Mouse (Mus musculus): ENCODE measurements at regions not wholly inside any gene's neighbourhood (a gene's known extent, or its start where the extent isn't known, plus 50 kb on each side); places are given as distances from the start of the nearest gene placed in this dataset.

- no peak for TF ChIP-seq RCOR1 (IDR thresholded peaks at IDR 0.05; ENCODE audit: low read depth, low read length)
- TF ChIP-seq POLR2A (IDR thresholded peaks at IDR 0.05; ENCODE audit: control insufficient read depth in 1 of 2, insufficient read depth in 1 of 2, low read depth in 1 of 2, low read length in 2 of 2, poor library complexity in 1 of 2) = no peak
- TF ChIP-seq EP300 (IDR thresholded peaks at IDR 0.05; ENCODE audit: low read depth in 1 of 2, low read length in 2 of 2) = no peak
- no peak for TF ChIP-seq CTCF (IDR thresholded peaks at IDR 0.05 in 2 of 3, conservative IDR thresholded peaks at IDR 0.05 in 1 of 3; ENCODE audit: control insufficient read depth in 1 of 3, insufficient read depth in 1 of 3, low read depth in 2 of 3, low read length in 3 of 3, poor library complexity in 1 of 3, severe bottlenecking in 1 of 3)
- TF ChIP-seq E2F4 (IDR thresholded peaks at IDR 0.05; ENCODE audit: borderline replicate concordance, low read depth, low read length) = no peak
- TF ChIP-seq ZC3H11A (IDR thresholded peaks at IDR 0.05; ENCODE audit: low read depth, low read length) = no peak
These were observed 585.5 kb upstream of the Nrp1 start for GRCm38 (mm10) chr8:127772917-127773316.
